Mouse (Mus musculus) mesoderm, embryonic 11.5 days (tissue): Measurements from ENCODE around the gene Samd4.

ENCODE experiments used
- DNase-seq: peaks from one replicate; pipeline ENCODE4 v3.0.0-alpha.2; 2012; ENCODE audit warnings: low read depth, low spot score

Gene Samd4

DNA sequence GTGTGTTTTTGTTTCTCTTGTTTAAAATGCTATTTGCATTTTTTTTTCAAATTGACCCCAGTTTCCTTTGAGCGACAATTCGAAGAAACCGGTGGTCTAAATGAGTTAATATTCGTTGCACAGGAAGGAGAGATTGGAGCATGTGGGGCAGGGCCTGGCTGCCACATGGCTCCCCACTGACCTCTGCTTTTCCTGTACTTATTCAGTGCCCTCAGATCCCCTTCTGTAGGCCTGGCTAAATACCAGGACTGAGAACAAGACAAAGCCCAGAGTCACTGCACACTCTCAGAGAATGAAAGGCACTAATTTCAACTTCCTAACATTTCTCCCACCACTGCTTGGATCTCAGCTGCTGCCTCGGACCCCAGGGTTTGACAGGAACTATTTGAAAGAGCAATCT, 182.4 kb downstream of the Samd4 start:
- DNase-seq: no peak

DNA sequence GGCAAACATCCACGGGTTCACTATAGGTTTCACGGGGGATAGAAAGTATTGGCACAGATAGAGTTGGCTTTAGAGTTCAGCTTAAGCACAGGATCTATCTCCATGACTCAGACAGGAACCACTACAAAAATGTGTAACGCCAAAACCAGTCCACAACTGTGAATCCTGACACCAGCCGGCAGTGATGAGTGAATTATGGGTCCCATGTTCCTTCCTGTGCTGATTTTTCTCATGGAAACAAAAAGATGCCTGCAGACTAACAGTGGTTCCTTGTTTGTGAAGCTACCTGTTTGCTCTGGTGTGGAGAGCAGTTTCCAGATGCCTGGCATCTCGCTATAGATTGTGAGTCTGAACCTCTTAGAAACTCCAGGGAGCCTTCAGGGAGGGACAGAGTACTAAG, 184.2 kb downstream of the Samd4 start:
- no peak for DNase-seq

- peak; percentile 17 for DNase-seq
These were observed 191.5 kb downstream of the Samd4 start for GRCm38 (mm10) chr14:47074045-47074666.

GRCm38 (mm10) chr14:47075010-47075677, 192.5 kb downstream of the Samd4 start:
- no peak for DNase-seq

- no peak for DNase-seq
These were observed 193.2 kb downstream of the Samd4 start for GRCm38 (mm10) chr14:47075856-47076255.

- DNase-seq: no peak
These were observed 194.4 kb downstream of the Samd4 start for GRCm38 (mm10) chr14:47076956-47077575.

- no peak for DNase-seq
These were observed 194.9 kb downstream of the Samd4 start for GRCm38 (mm10) chr14:47077576-47077970.

DNA sequence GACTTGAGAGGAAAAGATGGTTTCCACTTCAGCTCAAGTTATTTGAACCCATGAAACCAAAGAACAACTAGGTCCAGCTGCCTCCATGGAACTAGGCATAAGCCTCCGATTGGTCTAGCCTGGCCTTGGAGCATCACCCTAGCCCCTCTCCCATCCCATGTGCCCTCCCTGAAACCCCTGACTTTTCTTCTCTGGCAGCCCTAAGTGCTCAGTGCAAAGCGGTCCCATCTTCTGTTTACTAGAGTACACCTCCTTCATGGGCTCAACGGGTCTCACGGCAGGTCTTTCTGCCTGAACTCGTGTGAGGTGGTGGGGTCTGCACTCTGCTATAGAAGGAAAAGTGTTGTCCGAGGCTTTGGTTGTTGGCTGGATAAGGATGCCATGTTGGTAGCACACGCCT, 197.3 kb downstream of the Samd4 start:
- DNase-seq: no peak

DNA sequence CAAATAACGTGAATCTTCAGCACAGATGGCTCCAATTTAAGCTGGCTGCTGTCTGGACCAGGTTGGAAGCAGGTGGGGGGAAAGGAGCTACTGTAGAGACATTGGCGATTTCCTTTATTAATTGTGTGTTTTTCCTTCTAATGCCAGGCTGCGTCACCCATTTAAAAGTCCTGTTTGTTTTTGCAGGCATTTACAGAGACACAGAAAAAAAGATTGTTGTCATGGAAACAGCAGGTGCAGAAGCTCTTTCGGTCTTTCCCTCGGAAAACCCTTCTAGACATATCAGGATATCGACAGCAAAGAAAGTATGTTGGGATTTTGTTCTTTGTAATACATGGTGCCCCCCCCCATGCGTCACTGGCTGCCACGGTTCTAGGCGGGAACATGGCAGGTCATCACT, 200.7 kb downstream of the Samd4 start:
- DNase-seq: no peak

DNA sequence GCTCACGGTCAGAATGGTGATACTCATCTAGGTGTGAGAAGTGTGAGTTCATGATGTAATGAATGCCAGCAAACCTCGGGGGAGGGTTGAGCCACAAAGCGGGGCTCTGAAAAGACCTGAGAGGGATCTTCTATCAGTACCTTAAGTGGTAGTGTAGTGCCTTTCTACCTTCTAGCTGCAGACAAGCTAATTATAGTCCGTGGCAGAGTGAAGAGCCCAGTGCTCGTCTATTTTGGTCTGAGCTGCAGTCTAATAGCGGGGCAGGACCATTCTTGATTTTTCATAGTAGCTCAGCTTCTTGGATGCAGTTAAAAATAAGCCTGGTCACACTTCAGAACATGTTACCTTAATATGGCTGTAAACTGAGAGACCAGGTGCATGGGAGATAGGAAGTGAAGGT, 201.2 kb downstream of the Samd4 start:
- DNase-seq: no peak

DNA sequence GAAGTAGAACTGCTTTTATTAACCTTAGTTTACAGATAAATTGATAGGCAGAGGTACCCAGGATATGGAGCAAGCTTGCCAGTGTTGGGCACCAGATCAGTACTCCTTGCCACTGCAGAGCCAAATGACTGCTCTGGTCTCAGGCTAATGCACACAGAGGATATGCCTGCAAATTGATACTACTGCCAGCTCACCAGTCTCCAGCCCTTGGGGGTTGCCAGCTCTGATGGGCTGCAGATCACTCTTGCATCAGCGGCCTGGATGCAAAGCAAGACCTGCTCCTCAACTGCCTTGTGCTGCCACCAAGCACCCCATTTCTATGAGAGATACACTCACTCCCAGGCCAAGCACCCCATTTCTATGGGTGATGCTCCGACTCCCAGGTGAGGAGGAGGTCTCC, 202.0 kb downstream of the Samd4 start:
- DNase-seq: no peak

GRCm38 (mm10) chr14:47086123-47086522, 203.5 kb downstream of the Samd4 start:
- no peak for DNase-seq

GRCm38 (mm10) chr14:47086743-47087142, 204.1 kb downstream of the Samd4 start:
- DNase-seq: peak; percentile 89

- peak; percentile 84 for DNase-seq
These were observed 204.5 kb downstream of the Samd4 start for GRCm38 (mm10) chr14:47087182-47087581.

DNA sequence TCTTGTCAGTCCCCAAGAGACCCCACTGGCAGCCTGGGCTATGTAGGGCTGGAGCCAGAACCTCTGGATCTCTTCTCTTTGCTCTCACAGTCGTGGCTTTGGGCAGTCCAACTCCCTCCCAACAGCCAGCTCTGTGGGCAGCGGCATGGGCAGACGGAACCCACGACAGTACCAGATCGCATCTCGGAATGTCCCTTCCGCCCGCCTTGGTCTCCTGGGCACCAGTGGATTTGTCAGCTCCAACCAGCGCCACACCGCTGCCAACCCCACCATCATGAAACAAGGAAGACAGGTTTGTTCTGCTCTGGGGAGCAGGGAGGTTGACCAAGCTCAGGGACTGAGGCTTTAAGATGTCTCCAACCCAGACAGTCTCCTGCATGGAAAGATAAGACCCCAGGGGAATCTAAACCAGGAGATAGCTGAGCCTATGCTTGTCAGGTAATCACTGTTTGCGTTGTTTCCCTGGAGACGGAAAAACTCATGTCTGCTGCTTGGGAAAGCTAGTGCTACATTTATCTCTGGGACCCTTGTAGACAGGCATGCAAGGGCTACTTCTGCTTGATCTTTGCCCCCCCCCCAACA, 205.1 kb downstream of the Samd4 start:
- DNase-seq: no peak

- DNase-seq: no peak
These were observed 205.7 kb downstream of the Samd4 start for GRCm38 (mm10) chr14:47088339-47088738.

DNA sequence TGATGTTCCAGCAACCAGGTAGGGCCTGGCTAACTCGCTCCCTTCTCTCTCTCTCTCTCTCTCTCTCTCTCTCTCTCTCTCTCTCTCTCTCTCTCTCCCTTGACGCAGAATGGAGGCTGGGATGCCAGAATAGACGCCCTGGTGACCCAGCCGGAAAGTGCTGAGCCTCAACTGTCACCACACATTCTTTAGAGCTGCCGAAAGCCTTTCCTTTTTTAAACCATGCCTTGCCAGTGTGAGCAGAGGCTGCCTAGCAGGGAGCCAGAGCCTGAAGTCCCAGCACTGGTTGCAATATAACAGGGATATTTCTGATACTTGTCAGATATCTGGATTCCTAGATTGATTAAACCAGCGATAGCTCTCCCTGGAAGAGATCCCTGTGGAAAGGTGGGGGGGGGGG, 206.5 kb downstream of the Samd4 start:
- no peak for DNase-seq

DNA sequence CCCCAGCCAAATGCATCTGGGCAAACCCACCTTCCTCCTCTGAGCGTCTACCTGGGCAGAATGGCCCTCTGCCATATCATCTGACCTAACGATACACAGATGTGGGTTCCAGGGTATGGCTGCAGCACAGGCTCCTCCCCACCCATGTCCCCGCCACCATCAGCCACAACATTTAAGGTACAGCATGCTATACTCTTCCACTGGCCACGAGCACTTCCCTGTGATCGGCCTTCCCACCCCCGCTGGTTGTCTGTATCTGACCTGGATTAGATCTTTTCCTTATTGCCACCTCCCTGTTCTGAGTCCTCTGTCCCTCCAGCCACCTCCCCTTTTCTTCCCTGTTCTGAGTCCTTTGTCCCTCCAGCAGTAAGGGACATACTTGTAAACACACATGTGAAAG, 209.3 kb downstream of the Samd4 start:
- no peak for DNase-seq

DNA sequence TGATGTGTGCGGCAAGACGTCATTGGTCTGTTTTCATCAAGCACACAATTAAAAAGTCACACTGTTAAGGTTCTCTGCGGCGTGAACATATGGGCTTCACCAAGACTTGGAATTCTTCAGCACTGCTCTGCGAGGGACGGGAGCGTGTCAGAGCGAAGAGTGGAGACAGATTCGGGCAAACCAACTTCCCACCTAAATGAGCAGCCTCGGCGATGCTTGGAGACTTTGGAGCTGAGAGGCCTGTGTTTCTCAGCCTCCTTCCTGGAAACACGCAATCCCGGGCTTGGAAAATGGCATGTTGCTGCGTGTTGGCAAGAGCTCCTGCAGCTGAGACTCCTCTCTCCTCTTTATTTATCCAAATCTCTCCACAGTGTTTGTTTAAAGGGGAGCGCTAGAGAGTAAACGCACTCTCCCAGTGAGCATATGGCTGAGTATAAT, 210.7 kb downstream of the Samd4 start:
- no peak for DNase-seq

DNA sequence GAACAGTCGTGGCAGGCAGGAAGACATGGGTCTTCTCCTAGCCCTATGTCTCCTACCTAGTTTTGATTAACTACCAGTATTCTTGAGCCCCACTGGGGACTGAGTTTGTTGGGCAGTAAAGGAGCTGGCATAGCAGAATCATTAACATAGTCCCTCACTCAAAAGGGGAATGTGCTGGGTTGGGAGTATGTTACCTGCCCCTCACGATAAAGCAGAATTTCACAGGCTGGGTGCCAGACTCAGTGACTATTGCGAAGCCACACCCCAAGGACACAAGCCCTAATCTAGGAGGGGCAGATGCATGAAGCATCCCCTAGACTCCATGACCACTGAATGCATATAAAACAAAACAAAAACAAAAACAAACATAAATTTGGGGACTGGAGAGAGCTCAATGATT, 212.4 kb downstream of the Samd4 start:
- DNase-seq: no peak

GRCm38 (mm10) chr14:47096357-47096756, 213.7 kb downstream of the Samd4 start:
- no peak for DNase-seq

DNA sequence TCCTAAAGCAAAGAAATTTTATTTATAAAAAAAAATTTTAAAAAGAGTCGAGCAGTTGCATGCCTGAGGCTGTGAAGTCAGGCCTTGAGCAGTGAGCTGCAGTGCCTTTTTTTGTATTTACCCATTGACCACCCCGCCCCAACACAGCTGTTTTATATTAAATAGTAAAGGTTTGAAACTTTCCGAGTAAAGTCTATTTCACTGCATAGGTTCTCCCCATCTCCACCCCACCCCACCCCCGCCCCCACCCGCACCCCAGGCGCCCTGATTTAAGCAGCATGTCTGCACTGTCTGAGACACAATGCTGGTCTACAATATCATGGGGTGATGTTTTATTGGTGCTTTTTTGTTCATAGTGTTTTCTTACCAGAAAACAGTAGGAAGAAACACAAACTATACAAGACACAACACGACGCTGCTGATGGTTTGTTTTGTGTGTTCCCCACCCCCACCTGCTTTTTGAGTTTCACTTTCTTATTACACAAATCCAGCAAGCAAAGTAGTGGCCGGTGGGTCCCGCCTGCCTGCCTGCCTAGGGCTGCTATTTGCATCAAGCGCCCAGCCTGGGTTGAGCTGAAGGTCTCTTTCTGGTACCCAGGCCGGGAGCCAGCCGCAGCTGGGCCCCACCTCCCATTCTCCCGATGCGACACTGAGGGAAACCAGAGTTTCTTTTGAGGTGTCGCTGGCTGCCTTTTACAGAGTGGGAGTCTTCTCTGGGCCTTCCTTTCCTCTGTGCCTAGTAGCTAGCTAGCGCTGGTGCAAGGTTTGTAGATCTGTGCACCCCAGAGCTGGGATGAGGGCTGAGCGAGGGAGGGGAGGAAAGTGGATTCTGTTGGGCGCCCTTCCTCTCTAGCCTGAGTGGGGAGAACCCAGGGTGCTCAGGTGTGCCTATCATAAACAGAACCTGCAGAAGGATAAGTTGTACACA, 221.9 kb downstream of the Samd4 start:
- DNase-seq: no peak
